21 mouse cellular contexts compared by ENCODE assay signal in genomic region chr12:56508413-56508812, GRCm38 (mm10). TPM values are rescaled to one million over a fixed set of nuclear protein-coding genes. Genes with fewer than 3 reads are reported as not detected.
"Had no signal": no experiment of that assay in that cellular context is flagged by ENCODE, and none has a peak within 500 bp of the region (broad histone marks: within the 10 kb centered on the region; RNA-seq: fewer than 3 reads in every experiment).

No protein-coding gene starts in this region.

- H3K9ac ChIP-seq: liver, embryonic 13.5 days; liver, embryonic 15.5 days; liver, postnatal 0 days; lung, embryonic 14.5 days; midbrain, embryonic 13.5 days; neural tube, embryonic 12.5 days; stomach, embryonic 15.5 days had no signal

- H3K36me3 ChIP-seq: liver, embryonic 13.5 days; liver, embryonic 15.5 days; midbrain, embryonic 13.5 days; neural tube, embryonic 12.5 days; stomach, embryonic 15.5 days had no signal

- ATAC-seq: liver, postnatal 0 days; midbrain, embryonic 13.5 days had no signal

- DNase-seq: liver, embryonic 13.5 days; liver, postnatal 0 days; lung, embryonic 14.5 days; lung, postnatal 14 days; lung, postnatal 36 days; right cerebral cortex, postnatal 14 days; thymus, adult 2 months; thymus, postnatal 25 days; thymus, postnatal 4 days had no signal

- H3K27me3 ChIP-seq: megakaryocyte, embryonic 14.5 days had no signal

- H3K27ac ChIP-seq: liver, embryonic 13.5 days; liver, embryonic 15.5 days; macrophage; midbrain, embryonic 13.5 days; neural tube, embryonic 12.5 days; stomach, embryonic 15.5 days; stomach, postnatal 0 days had no signal

- H3K4me1 ChIP-seq: liver, embryonic 13.5 days; liver, embryonic 15.5 days; megakaryocyte, embryonic 14.5 days; midbrain, embryonic 13.5 days; neural tube, embryonic 12.5 days; stomach, embryonic 15.5 days had no signal

- H3K4me2 ChIP-seq: liver, embryonic 13.5 days; liver, embryonic 15.5 days; lung, embryonic 14.5 days; midbrain, embryonic 11.5 days; midbrain, embryonic 13.5 days; neural tube, embryonic 12.5 days; stomach, embryonic 15.5 days had no signal

- H3K9me3 ChIP-seq: liver, embryonic 13.5 days; liver, embryonic 15.5 days; megakaryocyte, embryonic 14.5 days; midbrain, embryonic 13.5 days; neural tube, embryonic 12.5 days; stomach, embryonic 15.5 days had no signal

- H3K4me3 ChIP-seq: liver, embryonic 13.5 days; liver, embryonic 15.5 days; megakaryocyte, embryonic 14.5 days; midbrain, embryonic 13.5 days; neural tube, embryonic 12.5 days; stomach, embryonic 15.5 days had no signal

RNA-seq across cellular contexts. Expression of gene Nkx2-1, which starts 28.3 kb away (rescaled TPM):
- polyA plus RNA-seq: liver, embryonic 13.5 days; liver, embryonic 15.5 days; liver, postnatal 0 days; macrophage; neural tube, embryonic 12.5 days; neural tube, embryonic 14.5 days; spleen, adult 2 months; stomach, postnatal 0 days; testis, adult 2 months; urinary bladder, adult 2 months had no signal
